Mouse (Mus musculus): Measurements from ENCODE around the gene 9530068E07Rik.
"Not testable (repeated sequence)": the region's sequence is repeated elsewhere in the genome, so short reads cannot be mapped to it uniquely, and the experiment has no call there.

The 9530068E07Rik gene

DNA sequence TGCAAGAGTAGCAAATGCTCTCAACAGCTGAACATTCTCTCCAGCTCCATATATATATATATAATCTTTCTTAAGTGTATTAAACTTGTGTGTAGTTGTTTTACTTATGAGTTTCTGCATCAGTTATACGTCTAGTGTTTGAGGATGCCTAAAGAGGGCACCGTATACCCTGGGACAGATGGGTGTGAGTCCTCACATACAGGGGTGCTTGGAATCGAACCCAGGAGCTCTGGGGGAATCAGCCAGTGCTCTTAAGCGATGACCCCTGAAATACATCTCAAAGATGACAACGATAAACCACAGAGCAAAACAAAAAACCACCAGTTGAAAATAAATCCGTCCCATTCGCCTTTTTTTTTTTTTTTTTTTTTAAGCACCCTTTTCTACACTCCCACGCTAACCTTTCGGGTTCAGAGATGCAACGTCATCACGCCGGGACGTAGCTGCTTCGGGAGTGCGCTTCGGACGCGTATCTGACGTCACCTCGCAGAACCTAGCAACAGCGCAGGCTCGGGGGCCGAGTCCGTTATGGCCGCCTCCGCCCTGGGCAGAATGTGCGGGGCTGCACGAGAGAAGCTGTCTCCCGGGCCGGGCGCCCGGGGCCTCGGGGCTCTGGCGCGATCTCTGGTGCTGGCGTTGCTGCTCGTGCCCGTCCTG, at the start of gene 9530068E07Rik:
9530068E07Rik (plus strand) TSS at position 489 of the 657 bp plus-strand sequence.
- DNase-seq (ENCODE audit: low spot score in 2 of 2): peak; percentile 77 to 90

DNA sequence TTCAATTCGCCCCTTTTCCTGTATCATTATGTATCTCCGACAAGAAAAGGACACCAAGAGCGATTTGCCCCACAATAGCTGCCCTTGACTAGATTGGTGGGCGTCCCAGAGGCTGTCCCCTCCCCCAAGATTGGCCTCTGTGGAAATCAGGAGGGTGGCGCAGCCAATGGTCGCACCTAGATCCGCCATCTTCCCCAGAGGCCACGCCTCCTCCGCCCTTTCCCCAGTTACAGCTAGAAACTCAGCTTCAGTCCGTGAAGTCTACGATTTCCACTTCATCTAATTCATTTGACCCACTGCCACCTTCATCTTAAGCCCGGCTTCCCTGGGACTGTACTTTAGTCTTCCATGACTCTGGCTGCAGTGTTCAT, 49.6 kb upstream of the 9530068E07Rik start:
- no peak for DNase-seq (ENCODE audit: low spot score in 2 of 2)

DNA sequence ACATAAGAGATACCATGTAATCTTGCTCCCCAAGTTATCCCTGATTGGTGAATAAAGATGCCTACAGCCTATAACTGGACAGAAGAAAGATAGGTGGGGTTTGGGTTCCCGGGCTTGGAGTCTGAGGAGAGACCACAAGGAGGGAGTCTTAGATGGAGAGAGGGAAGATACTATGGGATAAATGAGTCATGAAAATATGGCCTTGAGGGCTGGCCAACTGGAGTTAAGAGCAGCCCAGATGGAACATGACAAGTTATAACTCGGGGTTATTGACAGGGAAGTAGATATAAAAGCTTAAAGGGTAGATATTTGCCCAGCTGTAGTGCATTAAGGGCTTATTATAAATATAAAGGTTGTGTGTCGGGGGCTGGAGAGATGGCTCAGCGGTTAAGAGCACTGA, 48.1 kb upstream of the 9530068E07Rik start:
- DNase-seq (ENCODE audit: low spot score in 2 of 2): no peak

GRCm38 (mm10) chr11:52348724-52349123, 47.5 kb upstream of the 9530068E07Rik start:
- no peak for DNase-seq (ENCODE audit: low spot score in 2 of 2)

DNA sequence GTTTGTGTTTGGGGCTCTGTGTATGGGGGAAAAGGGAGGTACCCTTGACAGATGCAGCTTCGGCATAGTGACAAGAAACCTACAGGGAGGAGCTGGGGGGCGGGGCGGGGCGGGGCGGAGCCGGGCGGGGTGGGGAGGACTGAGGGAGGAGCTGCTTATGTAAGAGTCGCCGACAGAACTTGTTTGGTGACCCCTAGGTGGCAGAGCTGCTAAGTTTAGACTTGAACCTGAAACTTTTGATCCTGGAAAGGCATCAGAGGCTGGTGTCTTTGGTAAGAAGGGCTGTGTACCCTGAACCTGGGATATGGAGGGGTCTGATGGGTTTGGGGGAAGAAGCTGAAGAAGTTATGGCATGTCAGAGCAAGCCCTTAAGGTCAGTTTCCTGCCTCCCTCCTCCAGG, 45.3 kb upstream of the 9530068E07Rik start:
- peak in 1 of 2 experiments; percentile 44 for DNase-seq (ENCODE audit: low spot score in 2 of 2)

GRCm38 (mm10) chr11:52352271-52352670, 44.0 kb upstream of the 9530068E07Rik start:
- DNase-seq (ENCODE audit: low spot score in 2 of 2): no peak

DNA sequence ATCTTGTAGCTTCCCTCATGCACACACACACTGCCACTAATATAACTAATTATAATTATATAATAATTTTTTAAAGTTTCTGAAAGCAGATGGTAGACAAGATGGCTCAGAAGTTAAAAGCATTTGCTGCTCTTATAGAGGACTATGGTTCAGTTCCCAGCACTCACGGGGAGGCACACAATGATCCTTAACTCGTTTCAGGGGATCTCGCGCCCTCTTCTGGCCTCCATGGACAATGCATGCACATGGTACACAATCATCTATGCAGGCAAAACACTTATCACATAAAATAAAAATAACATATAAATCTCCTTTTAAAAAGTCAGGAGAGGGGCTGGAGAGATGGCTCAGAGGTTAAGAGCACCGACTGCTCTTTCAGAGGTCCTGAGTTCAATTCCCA, 41.6 kb upstream of the 9530068E07Rik start:
- no peak for DNase-seq (ENCODE audit: low spot score in 2 of 2)

GRCm38 (mm10) chr11:52355601-52356000, 40.6 kb upstream of the 9530068E07Rik start:
- DNase-seq (ENCODE audit: low spot score in 2 of 2): no peak

GRCm38 (mm10) chr11:52357091-52357490, 39.1 kb upstream of the 9530068E07Rik start:
- not testable (repeated sequence) for DNase-seq (ENCODE audit: low spot score in 2 of 2)

- no peak for DNase-seq (ENCODE audit: low spot score in 2 of 2)
Observed at GRCm38 (mm10) chr11:52358520-52358919, 37.7 kb upstream of the 9530068E07Rik start.

- DNase-seq (ENCODE audit: low spot score in 2 of 2): no peak
Observed at GRCm38 (mm10) chr11:52359686-52360470, 36.4 kb upstream of the 9530068E07Rik start.

DNA sequence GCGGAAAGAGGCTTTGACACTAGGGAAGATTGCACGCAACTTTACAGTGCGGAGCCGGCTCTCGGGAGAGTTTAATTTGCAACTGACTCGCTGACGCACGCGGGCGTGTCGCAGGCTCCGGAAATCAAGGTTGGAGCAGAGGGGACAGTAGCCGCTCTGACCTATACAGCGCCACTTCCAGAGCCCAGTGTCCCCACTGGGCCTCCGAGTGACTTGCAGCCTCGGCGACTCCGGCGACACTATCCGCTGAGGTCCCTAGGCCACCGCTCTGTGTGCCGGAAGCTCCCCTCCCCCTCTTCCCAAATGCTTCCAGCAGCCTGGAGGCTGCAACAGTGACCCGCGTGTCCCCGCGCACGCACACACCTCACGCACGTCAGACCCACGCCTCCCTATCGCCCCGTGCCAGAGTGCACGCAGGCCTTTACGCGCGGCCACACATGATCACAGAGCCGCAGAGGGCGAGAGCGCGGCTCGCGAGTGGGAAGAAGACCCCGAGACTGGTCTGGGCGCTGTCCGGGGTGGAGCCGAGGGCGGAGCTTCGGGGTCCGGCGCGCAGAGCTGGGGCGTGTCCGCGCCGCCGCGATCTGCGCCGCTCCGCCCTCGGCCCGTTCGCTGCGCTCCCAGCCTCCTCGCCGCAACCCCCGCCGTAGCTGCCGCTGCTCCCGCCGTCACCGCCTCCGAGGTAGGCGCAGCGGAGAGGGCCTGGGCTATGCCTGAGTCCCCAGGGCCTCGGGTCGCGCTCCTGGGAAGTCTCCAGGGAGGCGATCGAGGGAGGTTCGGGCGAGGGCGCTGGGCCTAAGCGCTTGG, 35.6 kb upstream of the 9530068E07Rik start, which contains the start of gene Vdac1:
Vdac1 (plus strand) TSS at position 390 of the 807 bp plus-strand sequence.
- DNase-seq (ENCODE audit: low spot score in 2 of 2): peak; percentile 72 to 79

DNA sequence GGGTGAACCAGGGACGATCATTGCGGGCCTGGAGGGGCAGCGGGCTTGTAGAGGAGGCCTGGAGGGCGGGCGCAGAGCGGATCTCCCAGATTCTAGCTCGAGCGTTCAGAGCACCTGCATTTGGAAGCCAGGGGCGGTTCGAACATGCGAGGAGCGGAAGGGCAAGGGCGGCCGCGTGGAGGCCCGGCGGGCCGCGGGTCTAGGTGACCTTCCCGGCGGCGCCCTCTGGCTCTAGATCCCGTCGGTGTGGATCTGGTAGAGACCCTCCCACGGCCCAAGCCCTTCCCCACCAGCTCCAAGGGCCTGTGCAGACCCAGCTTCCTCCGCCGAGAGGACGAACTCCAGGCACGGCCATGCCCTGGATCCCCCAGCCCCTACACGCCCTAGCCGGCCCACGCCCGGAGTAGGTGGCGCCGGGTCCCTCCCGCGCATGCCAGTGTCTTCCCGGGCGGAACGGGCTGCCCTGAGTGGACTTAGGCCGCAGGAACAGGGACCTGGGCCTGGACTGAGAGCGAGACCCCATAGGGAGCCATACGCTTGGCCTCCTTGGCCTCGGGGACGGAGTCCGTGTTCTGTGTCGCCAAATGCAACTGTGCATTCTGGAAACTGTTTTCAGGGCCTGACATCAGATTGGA, 34.8 kb upstream of the 9530068E07Rik start:
- peak in 1 of 2 experiments; percentile 30 for DNase-seq (ENCODE audit: low spot score in 2 of 2)

- DNase-seq (ENCODE audit: low spot score in 2 of 2): no peak
Observed at GRCm38 (mm10) chr11:52364376-52364775, 31.9 kb upstream of the 9530068E07Rik start.

DNA sequence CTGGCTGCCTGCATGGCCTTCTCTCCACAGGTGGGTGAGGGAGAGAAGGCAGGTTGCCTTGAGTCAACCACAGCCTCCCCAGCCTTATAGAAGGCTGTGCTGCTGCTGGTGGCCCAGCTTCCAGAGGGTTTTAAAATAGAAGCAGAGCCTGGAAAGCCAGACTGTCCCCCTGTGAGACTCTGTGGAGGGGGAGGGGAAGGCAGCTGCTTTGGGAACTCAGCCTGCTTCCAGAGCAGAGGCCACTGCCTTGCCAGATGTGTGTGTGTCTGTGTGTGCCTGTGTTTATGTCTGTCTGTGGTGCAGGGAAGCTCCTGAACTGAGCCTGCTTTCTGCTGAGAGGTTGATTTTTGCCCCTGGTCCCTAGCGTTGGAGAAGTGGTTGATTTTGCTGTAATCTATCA, 31.1 kb upstream of the 9530068E07Rik start:
- DNase-seq (ENCODE audit: low spot score in 2 of 2): no peak

- no peak for DNase-seq (ENCODE audit: low spot score in 2 of 2)
Observed at GRCm38 (mm10) chr11:52366358-52366757, 29.9 kb upstream of the 9530068E07Rik start.

- no peak for DNase-seq (ENCODE audit: low spot score in 2 of 2)
Observed at GRCm38 (mm10) chr11:52368176-52368985, 27.8 kb upstream of the 9530068E07Rik start.

DNA sequence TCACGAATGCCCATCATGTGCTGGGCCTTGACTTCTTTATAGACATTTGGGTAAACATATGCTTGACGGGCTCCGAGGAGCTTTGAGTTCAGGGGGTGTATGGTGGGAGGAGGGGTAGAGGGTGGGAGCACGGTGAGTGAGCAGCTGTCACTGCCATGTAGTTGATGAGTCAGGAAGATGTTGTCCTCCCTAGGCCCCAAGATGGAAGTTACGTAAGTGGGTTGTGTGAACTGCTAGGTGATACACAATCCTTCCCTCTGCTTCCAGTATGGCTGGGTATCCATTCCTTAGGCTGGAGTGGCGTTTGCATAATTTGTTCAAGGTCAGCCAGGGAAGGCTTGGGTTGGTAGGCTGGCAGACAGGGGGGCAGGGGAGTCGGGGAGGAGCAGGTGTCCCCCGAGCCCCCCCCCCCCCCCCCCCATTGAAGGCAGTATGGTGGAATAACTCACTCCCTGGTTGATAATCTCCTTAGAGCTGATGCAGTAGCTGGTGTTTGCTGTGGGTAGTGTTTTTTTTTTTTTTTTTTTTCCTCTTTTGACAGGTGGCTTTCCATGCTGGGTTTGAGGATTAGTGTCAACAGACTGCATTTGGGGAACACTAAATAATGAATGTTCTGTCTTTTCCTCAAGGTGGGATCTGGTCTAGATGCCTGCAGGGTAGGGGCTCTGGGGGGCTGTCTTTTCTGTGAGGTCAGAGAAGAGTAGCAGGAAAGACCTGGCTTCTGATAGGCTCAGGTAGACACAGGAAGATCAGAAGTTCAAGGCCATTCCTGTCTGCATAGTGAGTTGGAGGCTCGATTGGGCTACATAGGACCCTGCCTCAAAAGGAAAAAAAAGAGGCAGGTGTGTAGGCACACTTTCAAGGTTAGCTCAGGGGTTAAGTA, 26.7 kb upstream of the 9530068E07Rik start:
- DNase-seq (ENCODE audit: low spot score in 2 of 2): no peak

DNA sequence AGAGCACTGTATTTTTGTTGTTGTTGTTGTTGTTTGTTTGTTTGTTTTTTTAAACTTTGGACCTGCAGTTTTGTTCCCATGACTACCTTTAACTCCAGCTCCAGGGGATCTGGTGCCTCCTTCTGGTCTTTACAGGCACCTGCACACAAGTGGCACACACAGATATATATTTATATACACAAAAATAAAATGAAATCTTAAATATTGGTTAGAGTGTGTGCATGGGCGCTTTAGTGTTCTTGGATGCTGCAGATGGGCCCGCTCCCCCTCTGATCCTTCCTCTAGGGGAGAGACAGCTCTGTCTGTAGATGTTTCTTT, 26.1 kb upstream of the 9530068E07Rik start:
- DNase-seq (ENCODE audit: low spot score in 2 of 2): no peak

DNA sequence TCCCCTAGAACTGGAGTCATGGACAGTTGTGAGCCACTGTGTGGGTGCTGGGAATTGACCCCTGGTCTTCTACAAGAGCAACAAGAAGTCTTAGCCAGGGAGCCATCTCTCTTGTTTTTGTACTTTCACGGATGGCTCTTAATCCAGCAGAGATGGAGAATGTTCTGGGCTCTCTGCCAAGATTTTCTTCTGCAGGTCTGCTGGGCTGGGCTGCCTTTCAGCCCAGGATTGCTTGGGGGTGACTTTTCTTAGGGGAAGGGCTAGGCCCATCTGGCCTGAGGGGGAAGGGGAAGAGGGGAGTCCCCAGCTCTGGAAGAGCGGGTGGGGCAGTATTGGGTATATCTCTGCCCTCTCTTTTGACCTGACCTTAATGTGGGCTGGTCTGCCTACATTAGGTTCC, 25.7 kb upstream of the 9530068E07Rik start:
- DNase-seq (ENCODE audit: low spot score in 2 of 2): no peak

Data from spleen, postnatal 14 days (tissue).